Mouse (Mus musculus): ENCODE data around the gene Crybb3.

Crybb3 gene

GRCm38 (mm10) chr5:113081439-113081838 is at the start of gene Crybb3:
Crybb3 (minus strand) TSS chr5:113081584.
- DNase-seq (ENCODE audit: low read depth), result no peak

GRCm38 (mm10) chr5:113128426-113128825 is 47.0 kb upstream of the Crybb3 start:
- DNase-seq (ENCODE audit: low read depth), result no peak

DNA sequence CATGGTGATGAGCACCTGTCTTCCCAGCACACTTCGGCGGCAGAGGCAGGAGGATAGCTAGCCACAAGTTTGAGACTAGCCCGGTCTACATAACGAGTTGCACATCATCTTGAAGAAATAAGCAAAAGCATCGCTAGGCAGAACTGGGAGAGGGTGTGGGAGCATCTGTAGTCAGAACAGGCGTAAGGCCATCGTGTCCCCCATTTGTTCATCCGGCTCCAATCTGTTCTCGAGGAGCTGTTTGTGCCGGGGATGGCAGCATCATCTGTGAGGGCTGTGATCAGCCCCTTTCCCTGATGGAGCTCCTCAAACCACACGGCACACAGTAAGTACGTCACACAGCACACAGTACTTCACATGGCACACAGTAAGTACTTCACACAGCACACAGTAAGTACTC is 45.1 kb upstream of the Crybb3 start:
- DNase-seq (ENCODE audit: low read depth), result no peak

- no peak for DNase-seq (ENCODE audit: low read depth)
Measured at GRCm38 (mm10) chr5:113123693-113124092, 42.3 kb upstream of the Crybb3 start.

DNA sequence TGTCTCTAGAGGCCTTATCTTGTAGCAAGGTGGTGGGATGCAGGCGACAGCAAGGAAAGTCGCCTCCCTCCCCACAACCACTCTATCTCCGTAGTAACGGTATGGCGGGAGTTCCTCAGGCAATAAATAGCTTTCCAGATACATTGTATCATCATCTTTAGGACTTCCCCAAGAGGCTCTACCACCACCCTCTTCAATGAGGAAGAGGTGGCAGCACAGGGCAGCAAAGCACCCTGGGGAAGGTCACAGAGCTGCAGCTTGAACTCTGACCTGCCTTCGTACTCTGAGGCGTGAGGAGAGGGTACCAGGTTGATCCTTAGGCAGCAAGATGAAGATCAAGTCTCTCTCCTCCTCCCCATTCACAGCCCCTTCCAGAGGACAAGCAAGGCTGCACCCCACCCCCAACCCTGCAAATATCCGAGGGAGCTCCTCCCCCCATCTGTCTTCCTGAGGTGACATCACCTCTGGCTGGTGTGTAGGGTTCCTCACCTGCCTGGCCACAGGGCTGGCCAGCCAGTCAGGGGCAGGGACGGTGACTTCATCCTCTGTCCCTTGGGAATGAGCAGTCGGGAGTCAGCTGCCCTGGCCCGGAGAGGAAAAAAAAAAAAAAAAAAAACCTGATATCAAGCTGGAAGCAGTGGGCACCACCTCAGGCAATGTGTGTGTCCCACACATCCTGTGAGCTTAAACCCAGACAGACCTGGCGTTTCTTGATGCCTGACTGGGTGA is 41.1 kb upstream of the Crybb3 start:
- no peak for DNase-seq (ENCODE audit: low read depth)

GRCm38 (mm10) chr5:113121591-113121875 is 40.1 kb upstream of the Crybb3 start:
- DNase-seq (ENCODE audit: low read depth), result no peak

- DNase-seq (ENCODE audit: low read depth), result no peak
Measured at GRCm38 (mm10) chr5:113120741-113121590, 39.6 kb upstream of the Crybb3 start.

DNA sequence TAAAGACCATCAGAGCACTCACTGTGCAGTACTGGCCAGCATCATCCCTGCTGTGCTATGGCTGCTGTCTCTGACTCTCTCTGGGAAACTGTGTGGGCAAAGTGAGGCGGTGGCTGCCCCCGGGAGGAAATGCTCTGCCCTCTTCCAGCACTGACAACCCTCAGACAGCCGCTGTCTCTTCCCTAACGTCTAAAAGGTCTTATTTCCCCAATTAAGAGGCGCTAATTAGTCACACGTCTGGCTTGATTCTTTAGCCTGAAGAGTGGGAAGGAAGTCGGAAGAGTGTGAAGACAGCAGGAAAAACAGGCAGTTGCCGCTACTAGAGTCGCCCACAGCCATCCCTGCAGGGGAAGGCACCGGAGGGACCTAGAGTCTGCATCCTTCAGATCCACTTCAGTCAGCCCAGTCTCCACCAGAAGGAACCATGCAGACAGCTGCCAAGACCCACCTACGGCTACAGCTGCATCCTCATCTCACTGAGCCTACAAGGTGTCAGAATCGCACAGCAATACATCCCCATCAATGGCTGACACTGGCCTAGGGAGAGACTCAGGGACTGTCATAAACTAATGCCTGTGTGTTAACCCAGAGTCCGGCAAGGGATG is 38.6 kb upstream of the Crybb3 start:
- DNase-seq (ENCODE audit: low read depth), result no peak

GRCm38 (mm10) chr5:113119291-113119690 is 37.9 kb upstream of the Crybb3 start:
- DNase-seq (ENCODE audit: low read depth), result no peak

DNA sequence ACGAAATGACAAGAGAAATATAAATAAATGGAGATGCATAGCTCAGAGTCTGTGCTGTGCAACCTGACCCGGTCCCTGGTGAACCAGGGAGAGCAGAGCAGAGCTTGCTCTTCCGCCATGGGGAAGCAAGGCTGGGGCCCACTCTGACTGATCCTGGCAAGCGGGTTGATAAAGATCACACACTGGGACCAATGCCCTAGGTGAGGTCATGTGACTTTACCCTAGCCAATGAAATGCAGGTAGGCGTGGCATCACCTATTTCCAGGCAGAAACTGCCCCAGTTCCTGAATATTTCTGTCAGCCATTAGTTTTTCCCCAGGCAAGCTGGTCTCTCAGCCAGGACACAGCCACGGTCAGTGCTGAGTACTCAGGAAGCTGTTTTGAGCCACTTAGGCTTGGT is 37.3 kb upstream of the Crybb3 start:
- DNase-seq (ENCODE audit: low read depth), result no peak

DNA sequence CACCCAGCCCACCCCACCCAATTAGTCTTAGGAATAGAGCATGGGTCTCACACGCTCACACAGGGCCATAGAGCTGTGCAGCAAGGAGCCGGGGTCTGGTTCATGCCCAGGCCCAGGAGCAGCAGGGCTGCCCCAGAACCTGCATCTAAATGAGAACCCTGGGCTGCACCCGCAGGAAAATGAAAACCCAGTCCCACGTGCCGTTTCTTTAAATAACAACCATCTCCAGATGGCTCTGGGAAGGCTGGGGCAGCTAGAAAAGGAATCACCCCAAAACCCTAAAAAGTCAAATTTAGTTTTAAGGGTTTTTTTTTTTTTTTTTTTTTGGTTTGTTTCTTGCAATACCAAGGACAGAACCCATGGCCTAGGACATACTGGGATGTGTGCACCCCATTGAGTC is 36.0 kb upstream of the Crybb3 start:
- no peak for DNase-seq (ENCODE audit: low read depth)

DNA sequence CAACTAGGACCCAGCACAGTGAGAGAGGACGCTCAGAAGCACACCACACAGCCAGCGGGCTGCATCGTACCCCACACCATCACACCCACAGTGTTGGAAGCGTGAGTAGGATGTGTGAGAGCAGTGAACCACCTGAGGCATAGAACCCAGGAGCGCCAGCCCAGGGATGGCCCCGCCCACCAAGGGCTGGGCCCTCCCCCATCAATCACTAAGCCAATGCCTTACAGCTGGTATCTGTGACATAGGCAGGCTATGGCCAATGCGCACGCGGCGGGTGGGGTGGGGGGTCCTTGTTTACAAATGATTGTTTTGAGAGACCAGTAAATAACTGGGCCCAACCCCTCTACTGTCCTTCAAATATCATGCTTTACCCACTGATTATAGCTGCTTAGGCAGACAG is 34.5 kb upstream of the Crybb3 start:
- no peak for DNase-seq (ENCODE audit: low read depth)

DNA sequence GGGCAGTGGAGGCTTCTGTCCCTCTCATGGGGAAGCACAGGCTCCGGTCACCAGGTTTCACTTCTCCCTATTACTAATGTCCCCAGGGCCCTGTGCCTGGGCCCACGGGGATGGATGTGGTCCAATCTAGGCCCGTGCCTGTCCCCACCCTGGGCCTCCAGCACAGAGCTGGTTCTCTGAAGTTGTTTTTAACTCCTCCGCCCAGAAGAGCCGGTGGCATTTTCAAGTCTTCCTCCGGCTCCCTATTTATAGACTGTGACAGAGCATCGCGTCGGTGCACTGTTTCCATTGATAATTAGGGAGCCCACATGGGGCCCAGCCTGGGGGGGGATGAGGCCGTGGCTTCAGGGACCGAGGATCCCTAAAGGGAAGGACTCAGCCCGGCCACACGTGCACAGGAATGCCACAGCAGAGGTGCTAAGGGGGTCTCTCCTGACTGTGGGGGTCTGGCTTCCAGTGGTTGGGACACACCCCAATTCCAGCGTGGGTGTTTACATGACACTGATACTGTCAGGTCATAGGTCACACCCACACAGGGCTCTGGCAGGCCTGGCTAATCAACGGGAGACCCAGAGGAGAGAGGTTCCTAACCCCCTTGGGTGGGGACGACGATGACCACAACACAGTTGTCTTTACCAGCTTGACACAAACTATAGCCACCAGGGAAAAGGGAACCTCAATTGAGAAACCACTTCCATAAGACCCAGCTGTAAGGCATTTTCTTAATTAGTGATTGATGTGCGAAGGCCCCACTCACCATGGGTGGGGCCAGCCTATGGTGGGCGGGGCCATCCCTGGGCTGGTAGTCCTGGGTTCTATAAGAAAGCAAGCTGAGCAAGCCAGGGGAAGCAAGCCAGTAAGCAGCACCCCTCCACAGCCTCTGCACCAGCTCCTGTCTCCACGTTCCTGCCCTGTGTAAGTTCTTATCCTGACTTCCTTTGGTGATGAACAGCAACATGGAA is 33.2 kb upstream of the Crybb3 start:
- DNase-seq (ENCODE audit: low read depth), result no peak

- DNase-seq (ENCODE audit: low read depth), result no peak
Measured at GRCm38 (mm10) chr5:113113120-113113519, 31.7 kb upstream of the Crybb3 start.

DNA sequence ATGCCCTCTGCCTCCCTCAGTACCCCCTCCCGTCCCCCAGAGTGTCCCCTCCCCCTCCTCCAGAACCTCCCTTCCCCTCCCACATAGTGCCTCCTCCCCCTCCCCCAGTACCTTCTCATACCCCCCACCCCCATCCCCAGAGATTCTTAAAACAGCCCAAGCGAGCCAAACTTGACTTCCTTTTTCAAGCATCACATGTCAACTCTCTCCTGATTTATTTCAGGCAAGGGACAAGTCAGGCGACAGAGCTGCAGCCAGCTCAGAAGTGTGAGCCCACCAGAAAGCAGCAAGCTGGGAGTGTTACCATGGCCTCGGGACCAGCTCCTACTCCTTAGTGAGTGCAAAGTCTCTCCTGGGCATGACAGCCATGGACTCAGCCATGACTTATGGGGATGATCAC is 30.0 kb upstream of the Crybb3 start:
- no peak for DNase-seq (ENCODE audit: low read depth)

- DNase-seq (ENCODE audit: low read depth), result no peak
Measured at GRCm38 (mm10) chr5:113110929-113111328, 29.5 kb upstream of the Crybb3 start.

DNA sequence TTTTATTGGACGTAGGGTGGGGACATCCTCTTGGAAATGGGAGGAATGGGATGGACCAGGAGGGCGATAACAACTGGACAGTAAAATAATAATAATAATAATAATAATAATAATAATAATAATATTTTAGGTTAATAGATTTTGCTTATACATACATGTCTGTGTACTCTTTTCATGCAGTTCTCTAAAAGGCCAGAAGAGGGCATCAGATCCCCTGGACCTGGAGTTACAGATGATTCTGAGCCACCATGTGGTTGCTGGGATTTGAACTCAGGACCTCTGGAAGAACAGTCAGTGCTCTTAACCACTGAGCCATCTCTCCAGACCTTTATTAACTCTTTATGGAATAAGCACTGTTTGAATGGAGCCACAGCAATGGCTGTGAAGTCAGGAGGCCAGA is 28.3 kb upstream of the Crybb3 start:
- peak; percentile 46 for DNase-seq (ENCODE audit: low read depth)

- no peak for DNase-seq (ENCODE audit: low read depth)
Measured at GRCm38 (mm10) chr5:113108165-113108764, 26.9 kb upstream of the Crybb3 start.

DNA sequence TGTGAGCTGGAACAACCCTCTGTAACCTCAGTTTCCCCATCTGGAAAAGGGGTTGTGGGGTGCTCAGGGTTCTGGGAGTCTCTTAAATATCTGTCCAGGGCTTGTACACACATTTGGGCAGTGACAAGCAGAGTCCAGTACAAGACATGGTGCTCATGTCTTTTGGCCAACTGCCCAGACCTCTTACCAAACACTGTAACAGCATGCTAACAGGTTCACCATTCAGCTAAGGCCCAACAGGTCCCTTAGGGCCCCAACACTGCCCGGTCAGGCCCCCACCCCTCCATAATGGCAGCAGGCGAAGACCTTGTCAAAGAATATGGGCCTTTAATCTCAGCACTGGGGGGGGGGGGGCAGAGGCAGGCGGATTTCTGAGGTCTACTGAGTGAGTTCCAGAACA is 26.3 kb upstream of the Crybb3 start:
- DNase-seq (ENCODE audit: low read depth), result no peak

GRCm38 (mm10) chr5:113106594-113106993 is 25.2 kb upstream of the Crybb3 start:
- no peak for DNase-seq (ENCODE audit: low read depth)

- no peak for DNase-seq (ENCODE audit: low read depth)
Measured at GRCm38 (mm10) chr5:113105481-113105880, 24.1 kb upstream of the Crybb3 start.

DNA sequence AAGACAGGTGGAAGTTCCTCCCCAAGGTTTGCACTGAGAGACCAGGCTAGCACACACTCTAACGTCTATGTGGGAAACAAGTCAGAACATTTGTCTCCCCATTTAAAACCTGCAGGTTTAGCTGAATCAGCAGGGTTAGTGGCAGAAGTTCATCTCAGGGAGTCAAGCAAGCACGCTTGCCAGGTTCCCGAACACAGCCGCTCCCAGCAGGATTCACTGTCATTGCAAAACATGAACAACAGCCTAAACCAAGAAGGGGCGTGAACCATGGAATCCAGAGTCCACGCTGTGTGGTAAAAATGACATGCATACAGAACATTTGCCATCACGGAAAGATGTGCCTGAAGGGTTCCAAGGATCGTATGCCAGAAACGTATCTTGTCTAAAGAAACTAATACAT is 23.7 kb upstream of the Crybb3 start:
- DNase-seq (ENCODE audit: low read depth), result no peak
